ENCODE assay signal across 8 mouse cellular contexts in genomic region chr11:30209495-30209894, GRCm38 (mm10). TPM values are rescaled to one million over a fixed set of nuclear protein-coding genes. Genes with fewer than 3 reads are reported as not detected.
DNase-seq lines count a peak whose midpoint lies in the region; ATAC-seq and TF ChIP-seq lines count a peak whose summit lies in the region.

No protein-coding gene starts in this region.

- WGBS in heart, embryonic 11.5 days (ENCODE audit: insufficient replicate concordance): 60% methylated on average over 4 of the region's 4 CpGs
- WGBS in heart, embryonic 13.5 days: 56% methylated on average over 4 of the region's 4 CpGs
- 11% methylated on average over 4 of the region's 4 CpGs for WGBS in limb, embryonic 14.5 days

- no peaks in the 10 kb centered on the region for H3K9me3 ChIP-seq in heart, embryonic 11.5 days (replicated peaks; ENCODE audit: control insufficient read depth, low read length)
- H3K9me3 ChIP-seq in heart, embryonic 13.5 days: no peaks in the 10 kb centered on the region
- H3K9me3 ChIP-seq in limb, embryonic 14.5 days (ENCODE audit: control insufficient read depth, low read length): no peaks in the 10 kb centered on the region

- H3K36me3 ChIP-seq in heart, embryonic 11.5 days (ENCODE audit: control insufficient read depth, insufficient read depth, low read length): no peaks in the 10 kb centered on the region
- H3K36me3 ChIP-seq in heart, embryonic 13.5 days: peaks cover 30% of the 10 kb centered on the region
- 0 out of 2 replicates have a peak, but pooled peaks cover 3% of the 10 kb centered on the region for H3K36me3 ChIP-seq in limb, embryonic 14.5 days (ENCODE audit: control insufficient read depth, insufficient read depth, low read length)

- H3K27me3 ChIP-seq in heart, embryonic 11.5 days (ENCODE audit: control insufficient read depth, insufficient read depth, low read length): no peaks in the 10 kb centered on the region
- H3K27me3 ChIP-seq in heart, embryonic 13.5 days (replicated peaks): no peaks in the 10 kb centered on the region
- H3K27me3 ChIP-seq in limb, embryonic 14.5 days (ENCODE audit: control insufficient read depth, insufficient read depth, low read length): no peaks in the 10 kb centered on the region

- H3K27ac ChIP-seq in heart, embryonic 11.5 days (ENCODE audit: low read depth, low read length): no peak overlapping the region
- H3K27ac ChIP-seq in heart, embryonic 13.5 days (replicated peaks): peak overlapping the region; percentile 22; the same call in 1 of the 2 replicates
- H3K27ac ChIP-seq in limb, embryonic 14.5 days (replicated peaks; ENCODE audit: low read depth, low read length): 0 out of 2 replicates have a peak overlapping the region, but pooled peaks have one; percentile 22

- ATAC-seq in heart, embryonic 11.5 days (replicated peaks; ENCODE audit: insufficient number of reproducible peaks, low FRiP score, low TSS enrichment): no peak
- no peak for ATAC-seq in heart, embryonic 13.5 days (ENCODE audit: extremely low read depth, insufficient number of reproducible peaks, low FRiP score, low TSS enrichment)
- ATAC-seq in limb, embryonic 14.5 days (ENCODE audit: low FRiP score, low read depth): peak; percentile 69

- H3K4me2 ChIP-seq in heart, embryonic 11.5 days: no peak overlapping the region
- no peak overlapping the region for H3K4me2 ChIP-seq in heart, embryonic 13.5 days
- H3K4me2 ChIP-seq in limb, embryonic 14.5 days (replicated peaks; ENCODE audit: low read depth, low read length, severe bottlenecking): no peak overlapping the region

- no peak overlapping the region for H3K4me3 ChIP-seq in heart, embryonic 11.5 days (ENCODE audit: low read depth, low read length)
- no peak overlapping the region for H3K4me3 ChIP-seq in heart, embryonic 13.5 days
- no peak overlapping the region for H3K4me3 ChIP-seq in limb, embryonic 14.5 days (replicated peaks; ENCODE audit: low read length)

- peak; percentile 95 for DNase-seq in heart, adult 11 months
- peak; percentile 86 for DNase-seq in Muller cell, postnatal 12 days (ENCODE audit: inconsistent ontology term)
- peak; percentile 86 for DNase-seq in limb, embryonic 14.5 days (ENCODE audit: low spot score)
- DNase-seq in left cerebral cortex, adult 18-20 months (ENCODE audit: low spot score in 2 of 2): no peak
- DNase-seq in thymus, postnatal 0 days (ENCODE audit: low spot score): no peak
- DNase-seq in right cerebral cortex, adult 2 months (ENCODE audit: low spot score in 2 of 2): no peak

- TF ChIP-seq POLR2A in limb, embryonic 14.5 days (IDR thresholded peaks at IDR 0.05; ENCODE audit: borderline replicate concordance, extremely low read depth, insufficient read depth, insufficient read length): no peak

- H3K9ac ChIP-seq in heart, embryonic 11.5 days (ENCODE audit: low read depth, low read length): no peak overlapping the region
- no peak overlapping the region for H3K9ac ChIP-seq in heart, embryonic 13.5 days
- no peak overlapping the region for H3K9ac ChIP-seq in limb, embryonic 14.5 days (ENCODE audit: low read depth, low read length, severe bottlenecking)

- peaks cover 27% of the 10 kb centered on the region for H3K4me1 ChIP-seq in heart, embryonic 11.5 days (ENCODE audit: control insufficient read depth, insufficient read depth, low read length)
- peaks cover 79% of the 10 kb centered on the region for H3K4me1 ChIP-seq in heart, embryonic 13.5 days
- H3K4me1 ChIP-seq in limb, embryonic 14.5 days (ENCODE audit: control insufficient read depth, insufficient read depth, low read length): peaks cover 35% of the 10 kb centered on the region

RNA-seq across cellular contexts. Expression of gene Sptbn1, which starts 58.5 kb away (rescaled TPM):
- polyA plus RNA-seq in heart, embryonic 11.5 days (2014; fragmentation: Nextera tagmentation; extraction: Ambion mirVana): 156 and 175 TPM in 2 replicates
- 145 and 155 TPM in 2 replicates for polyA plus RNA-seq in heart, embryonic 13.5 days (2015; fragmentation: Nextera tagmentation; extraction: Ambion mirVana)
- 92.0 and 101 TPM in 2 replicates for polyA plus RNA-seq in limb, embryonic 14.5 days (2012; rRNA removed)
- 117 and 120 TPM in 2 replicates for polyA plus RNA-seq in limb, embryonic 14.5 days (2014; fragmentation: Nextera tagmentation; extraction: Ambion mirVana)
- 100 to 1,000 TPM; 534 to 545 TPM for total RNA-seq in left cerebral cortex, adult 18-20 months (2021)
- 59.1 and 64.4 TPM in 2 replicates for polyA plus RNA-seq in thymus, postnatal 0 days (2015; fragmentation: Nextera tagmentation; extraction: Ambion mirVana)

Comparison
In these comparisons a context has a peak if more than half of its experiments do, and no peak if none do; other contexts are left out.
1. DNase-seq: peak in heart, adult 11 months (single experiment), Muller cell, postnatal 12 days (single experiment) and limb, embryonic 14.5 days (single experiment); none in left cerebral cortex, adult 18-20 months (0 of 2), thymus, postnatal 0 days (single experiment) and right cerebral cortex, adult 2 months (0 of 2).